Mouse (Mus musculus): Measurements from ENCODE around the gene Ankrd34a.

Ankrd34a gene

GRCm38 (mm10) chr3:96606618-96607017 lies 10.2 kb downstream of the Ankrd34a start:
- no peak for DNase-seq (ENCODE audit: low read depth, low spot score)

DNA sequence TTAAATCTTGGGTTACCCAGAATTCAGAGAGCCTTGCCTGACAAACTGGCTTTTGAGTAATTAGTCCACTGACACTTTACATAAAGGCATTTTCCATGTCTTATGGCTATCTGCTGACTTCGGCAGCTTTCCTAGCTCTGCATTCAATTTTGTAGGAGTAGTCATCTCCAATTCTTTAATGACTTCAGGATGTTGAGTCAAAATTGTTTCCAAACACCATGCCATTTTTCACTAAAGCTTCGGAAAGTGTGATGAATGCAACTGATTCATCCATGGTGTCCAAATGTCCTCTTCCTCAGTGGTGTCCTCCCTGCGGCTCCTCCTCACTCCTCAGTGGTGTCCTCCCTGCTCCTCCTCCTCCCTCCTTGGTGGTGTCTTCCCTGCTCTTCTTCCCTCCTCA lies 21.5 kb downstream of the Ankrd34a start:
- DNase-seq (ENCODE audit: low read depth, low spot score) = no peak

- no peak for DNase-seq (ENCODE audit: low read depth, low spot score)
These were observed 26.8 kb downstream of the Ankrd34a start for GRCm38 (mm10) chr3:96623201-96623600.

DNA sequence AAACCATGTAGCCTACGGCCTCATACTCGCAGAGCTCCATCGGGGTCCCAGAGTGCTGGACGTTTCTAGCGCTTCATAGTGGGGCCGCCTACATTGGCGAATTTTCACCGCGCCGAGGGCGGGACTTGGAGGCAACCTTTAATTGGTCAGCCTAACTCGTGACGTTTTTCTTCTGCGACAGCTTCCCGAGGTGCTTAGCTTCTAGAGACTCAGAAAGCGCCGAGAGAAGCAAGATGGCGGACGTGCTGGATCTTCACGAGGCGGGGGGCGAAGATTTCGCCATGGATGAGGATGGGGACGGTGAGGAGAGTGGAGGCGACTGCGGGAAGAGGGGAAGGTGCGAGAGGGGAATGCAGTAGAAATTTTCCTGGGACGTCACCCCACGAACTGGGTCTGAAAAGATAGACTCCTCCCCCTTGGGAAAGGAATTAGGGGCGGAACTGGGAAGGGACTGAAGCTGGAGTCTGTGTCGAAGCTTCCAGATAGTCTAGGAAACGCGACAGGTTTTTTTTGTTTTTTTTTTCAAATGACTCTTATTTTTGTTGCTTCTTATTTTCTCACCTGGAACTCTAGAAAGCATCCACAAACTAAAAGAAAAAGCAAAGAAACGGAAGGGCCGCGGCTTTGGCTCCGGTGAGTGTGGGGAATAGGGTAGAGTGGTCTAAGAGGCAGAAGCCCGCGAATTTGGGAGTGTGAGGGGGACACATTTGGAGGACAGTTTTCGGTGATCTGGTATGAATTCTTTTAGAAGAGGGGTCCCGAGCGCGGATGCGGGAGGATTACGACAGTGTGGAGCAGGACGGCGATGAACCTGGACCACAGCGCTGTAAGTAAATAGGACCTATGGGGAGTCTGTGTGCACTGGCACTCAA lies 33.5 kb downstream of the Ankrd34a start, which contains the start of gene Rbm8a:
Gene Rbm8a (plus strand): TSS at position 205 of the 872 bp plus-strand sequence.
- peak; percentile 99 for DNase-seq (ENCODE audit: low read depth, low spot score)

GRCm38 (mm10) chr3:96632058-96632457 lies 35.6 kb downstream of the Ankrd34a start:
- DNase-seq (ENCODE audit: low read depth, low spot score) = no peak

DNA sequence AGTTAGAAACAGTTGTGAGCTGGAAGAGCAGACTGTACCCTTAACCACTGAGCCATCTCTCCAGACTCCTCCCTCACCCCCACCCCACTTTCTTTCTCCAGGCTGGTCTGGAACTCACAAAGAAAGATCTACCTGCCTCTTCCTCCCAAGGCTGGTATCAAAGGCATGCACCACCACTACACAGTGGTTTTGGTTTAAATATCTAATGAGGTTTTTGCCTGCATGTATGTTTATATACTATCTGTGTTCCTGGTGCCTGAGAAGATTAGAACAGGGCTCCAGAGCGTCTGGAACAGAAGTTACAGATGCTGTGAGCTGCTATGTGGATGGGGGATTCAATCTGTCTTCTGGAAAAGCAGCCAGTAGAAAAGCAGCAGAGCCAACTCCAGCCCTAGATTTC lies 37.6 kb downstream of the Ankrd34a start:
- no peak for DNase-seq (ENCODE audit: low read depth, low spot score)

GRCm38 (mm10) chr3:96634928-96635879 lies 38.8 kb downstream of the Ankrd34a start, which contains the start of the genes Pex11b and Gm42957:
Pex11b (plus strand) TSS chr3:96635376.
Gm42957 (plus strand) TSS chr3:96635474.
- peak; percentile 83 for DNase-seq (ENCODE audit: low read depth, low spot score)

GRCm38 (mm10) chr3:96635906-96636305 lies 39.5 kb downstream of the Ankrd34a start:
- DNase-seq (ENCODE audit: low read depth, low spot score) = no peak

GRCm38 (mm10) chr3:96636448-96636847 lies 40.0 kb downstream of the Ankrd34a start:
- DNase-seq (ENCODE audit: low read depth, low spot score) = no peak

GRCm38 (mm10) chr3:96639219-96639618 lies 42.8 kb downstream of the Ankrd34a start:
- DNase-seq (ENCODE audit: low read depth, low spot score) = peak; percentile 53

- no peak for DNase-seq (ENCODE audit: low read depth, low spot score)
These were observed 48.7 kb downstream of the Ankrd34a start, which contains the start of gene Itga10 for GRCm38 (mm10) chr3:96645018-96645649. Itga10 (plus strand) TSS chr3:96645584.

DNA sequence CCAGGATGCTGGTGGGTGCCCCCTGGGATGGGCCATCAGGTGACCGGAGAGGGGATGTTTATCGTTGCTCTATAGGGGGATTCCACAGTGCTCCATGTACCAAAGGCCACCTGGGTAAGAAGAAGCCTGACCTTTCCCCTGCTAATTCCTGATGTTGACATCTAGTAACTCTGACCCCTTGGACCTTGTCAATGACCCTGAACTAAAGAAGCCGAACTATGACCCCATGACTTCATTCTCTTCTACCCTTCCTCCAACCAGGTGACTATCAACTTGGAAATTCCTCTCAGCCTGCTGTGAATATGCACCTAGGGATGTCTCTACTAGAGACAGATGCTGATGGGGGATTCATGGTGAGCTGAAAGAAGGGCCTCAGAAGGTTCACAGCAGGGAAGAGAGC lies 50.9 kb downstream of the Ankrd34a start:
- no peak for DNase-seq (ENCODE audit: low read depth, low spot score)

All from forelimb bud, embryonic 11.5 days (tissue).